Mouse (Mus musculus): Measurements from ENCODE around the gene Tomt.

Gene Tomt

DNA sequence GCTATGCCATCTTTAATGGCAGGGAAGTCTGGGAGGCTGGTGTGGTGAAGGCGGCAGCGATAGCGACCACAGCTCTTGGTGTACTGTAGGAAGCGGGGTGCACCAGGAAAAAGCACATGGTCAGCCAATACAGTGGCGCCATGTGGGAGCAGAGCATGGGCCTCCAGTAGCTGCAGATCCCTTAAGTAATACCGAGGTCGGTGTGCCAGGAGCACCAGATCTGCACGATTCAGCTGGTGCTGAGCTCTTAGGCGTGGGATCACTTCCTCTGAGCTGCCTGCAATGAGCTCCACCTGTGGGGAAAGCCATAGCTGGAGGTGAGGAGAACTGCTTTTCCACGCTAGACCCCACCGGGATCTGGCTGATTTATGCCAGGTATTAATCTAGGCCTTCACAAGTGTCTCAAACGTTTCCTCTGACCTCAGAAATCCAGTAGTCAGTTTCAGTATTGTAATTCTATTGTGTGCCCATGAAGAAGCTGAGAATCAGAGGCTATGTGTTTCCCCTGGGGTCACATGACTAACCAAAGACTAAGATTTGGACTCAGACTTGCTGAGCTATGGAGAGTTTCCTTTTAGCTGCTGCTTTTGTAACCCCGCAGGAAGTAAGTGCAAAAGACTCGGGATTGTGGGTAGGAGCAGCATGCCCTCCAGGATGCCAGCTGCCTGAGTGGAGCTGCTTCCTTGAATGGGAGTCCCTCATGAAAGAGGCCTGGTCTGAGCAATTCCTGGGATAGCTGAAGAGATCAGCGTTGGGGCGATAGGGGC lies 5.6 kb downstream of the Tomt start:
- DNase-seq: no peak

DNA sequence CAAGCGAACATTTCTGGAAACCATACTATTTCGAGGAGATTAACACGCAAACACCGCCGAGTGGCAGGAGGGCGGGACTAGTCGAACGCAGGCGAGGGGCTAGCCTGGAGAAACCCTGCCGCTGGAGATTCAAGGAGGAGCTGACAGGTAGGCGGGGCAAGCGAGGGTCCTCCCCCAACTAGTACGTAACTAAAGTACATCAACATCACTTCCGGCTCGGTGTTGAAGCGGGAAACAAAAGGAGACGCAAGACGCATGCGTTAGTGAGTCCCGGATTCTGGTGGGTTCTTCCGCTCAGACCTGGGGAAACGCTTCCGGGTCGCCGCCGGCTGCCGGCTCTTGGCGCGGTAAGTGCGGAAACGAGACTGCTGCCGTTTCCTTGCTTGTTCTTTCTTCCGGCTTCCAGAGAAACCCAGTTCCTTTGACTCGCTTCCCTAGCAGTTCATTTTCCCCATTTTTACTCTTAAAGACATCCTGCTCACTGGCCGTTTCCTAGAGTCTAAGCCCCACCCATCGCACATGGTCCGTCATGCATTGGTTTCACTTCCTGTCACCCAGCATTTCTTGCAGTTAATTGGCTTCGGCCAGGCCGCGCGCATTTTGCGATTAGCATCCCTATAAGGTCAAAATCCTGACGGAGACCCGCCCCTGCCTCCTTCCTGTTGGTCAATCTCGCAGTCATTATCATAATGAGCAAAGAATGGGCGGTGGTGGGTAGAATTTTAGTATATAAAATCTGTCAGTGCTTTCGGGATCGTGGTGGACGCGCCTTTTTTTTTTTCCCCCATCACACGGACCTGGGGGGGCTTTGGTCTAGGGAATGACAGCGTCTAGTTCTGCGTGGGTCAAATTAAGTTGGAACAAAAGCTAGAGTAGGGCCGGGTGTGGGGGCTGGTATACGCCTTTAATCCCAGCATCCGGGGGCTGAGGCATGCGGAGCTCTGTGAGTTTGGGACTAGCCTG lies 9.8 kb downstream of the Tomt start:
- peak; percentile 99 for DNase-seq

DNA sequence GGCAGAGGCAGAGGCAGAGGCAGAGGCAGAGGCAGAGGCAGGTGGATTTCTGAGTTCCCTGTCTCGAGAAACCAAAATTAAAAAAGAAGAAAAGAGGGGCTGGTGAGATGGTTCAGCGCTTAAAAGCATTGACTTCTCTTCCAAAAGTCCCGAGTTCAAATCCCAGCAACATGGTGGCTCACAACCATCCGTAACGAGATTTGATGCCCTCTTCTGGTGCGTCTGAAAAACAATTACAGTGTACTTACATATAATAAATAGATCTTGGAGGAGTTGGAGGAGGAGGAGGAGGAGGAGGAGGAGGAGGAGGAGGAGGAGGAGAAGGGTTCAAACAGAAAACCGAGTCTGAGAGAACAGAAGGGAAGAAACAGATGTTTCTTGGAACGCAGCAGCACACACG lies 10.5 kb downstream of the Tomt start:
- no peak for DNase-seq

DNA sequence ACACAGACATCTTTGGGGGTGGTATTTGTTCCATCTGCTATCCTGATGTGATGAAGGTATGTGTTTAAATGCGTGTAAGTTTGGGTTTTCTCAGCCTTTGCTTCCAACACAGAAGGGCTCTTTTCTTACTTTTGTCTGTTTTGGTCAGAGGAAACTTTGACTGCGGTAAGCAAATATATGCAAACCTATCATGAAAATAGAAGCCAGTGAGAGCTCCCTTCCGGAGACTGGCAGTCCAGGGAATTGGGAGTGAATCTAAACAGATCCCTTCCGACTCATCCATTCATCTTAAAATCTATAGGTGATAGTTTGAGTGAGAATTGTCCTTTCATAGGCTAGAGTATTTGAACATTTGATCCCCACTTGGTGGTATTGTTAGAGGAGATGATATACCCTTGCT lies 17.7 kb downstream of the Tomt start:
- DNase-seq: peak in 1 of 2 experiments; percentile 3

DNA sequence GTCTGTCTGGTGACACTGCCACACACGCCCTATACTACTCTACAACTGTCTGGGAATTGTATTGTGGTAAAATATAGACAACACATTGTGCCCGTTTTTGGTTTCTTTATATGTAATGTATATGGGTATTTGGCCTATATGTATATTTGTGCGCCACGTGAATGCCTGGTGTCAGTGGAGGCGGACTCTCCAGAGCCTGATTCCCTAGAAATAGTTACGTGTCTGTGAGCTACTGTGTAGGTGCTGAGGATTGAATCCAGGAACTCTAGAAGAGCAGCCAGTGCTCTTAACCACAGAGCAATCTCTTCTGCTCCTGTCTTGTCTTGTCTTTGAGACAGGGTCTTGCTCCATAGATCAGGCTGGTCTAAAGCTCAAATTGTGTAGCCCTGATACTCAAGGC lies 19.9 kb downstream of the Tomt start:
- DNase-seq: no peak

DNA sequence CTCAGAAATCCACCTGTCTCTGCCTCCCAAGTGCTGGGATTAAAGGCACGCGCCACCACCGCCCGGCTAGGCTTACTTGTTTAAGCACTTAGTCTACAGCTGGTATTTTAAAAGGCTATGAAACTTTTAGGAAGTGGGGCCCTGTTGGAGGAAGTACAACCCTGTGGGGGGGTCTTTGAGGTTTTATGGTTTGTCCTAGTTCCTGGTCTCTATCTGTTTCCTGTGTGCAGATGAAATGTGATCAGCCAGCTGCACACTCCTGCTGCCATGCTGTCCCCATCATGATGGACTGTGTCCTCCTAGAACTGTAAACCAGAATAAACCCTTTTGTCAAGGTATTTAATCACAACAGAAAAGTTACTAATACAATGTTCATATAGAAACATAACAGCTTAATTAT lies 22.0 kb downstream of the Tomt start:
- DNase-seq: no peak

DNA sequence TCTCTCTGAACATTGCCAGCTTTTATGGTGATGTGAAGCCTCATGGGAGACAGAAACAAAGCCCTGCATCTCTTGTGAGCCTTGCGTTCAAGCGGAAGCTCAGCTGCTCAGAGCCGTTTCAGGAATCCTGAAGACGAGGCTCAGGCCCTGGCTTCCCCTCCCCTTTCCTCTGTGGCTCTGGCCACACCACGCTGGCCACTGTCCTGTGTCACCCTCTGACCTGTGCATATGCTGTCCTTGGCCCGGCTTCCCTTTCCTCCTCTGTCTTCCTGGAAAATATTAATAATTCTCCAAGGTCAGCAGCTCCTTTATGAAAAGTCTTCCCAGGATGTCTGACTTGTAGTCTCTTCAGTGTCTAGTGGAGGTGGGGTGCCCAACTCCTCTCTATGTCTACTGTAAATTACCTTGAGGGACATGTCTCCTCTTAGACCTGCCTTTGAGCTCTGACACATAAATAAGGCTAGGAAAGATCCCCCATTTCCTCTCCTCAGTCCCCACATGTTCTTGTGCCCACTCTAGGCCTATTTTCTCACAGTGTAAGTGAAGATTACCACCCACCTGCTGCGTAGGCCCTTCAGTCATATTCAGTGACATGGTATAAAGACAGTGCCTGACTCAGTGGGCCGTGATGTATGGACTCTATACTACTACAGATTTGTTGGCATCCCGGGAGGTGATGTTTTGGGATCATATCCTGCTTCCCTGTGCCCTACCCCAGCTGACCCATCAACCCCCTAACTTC lies 23.6 kb downstream of the Tomt start:
- peak; percentile 43 to 75 for DNase-seq

DNA sequence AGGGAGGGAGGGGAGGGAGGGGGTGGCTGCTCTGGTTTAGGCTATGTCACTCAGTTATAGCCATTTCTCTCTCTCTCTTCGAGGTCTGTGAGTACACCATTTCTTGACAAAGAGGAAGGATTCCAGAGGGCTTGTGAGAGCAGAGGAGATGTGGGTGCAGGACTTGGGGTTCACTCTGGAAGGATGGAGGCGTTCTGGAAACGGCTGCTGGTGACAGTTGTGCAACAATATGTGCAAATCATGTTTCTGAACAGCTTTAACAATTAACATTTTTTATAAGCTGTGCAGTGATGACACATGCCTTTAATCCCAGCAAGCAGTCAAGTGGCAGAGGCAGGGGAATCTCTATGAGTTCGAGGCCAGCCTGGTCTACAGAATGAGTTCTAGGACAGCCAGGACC lies 25.3 kb downstream of the Tomt start:
- no peak for DNase-seq

DNA sequence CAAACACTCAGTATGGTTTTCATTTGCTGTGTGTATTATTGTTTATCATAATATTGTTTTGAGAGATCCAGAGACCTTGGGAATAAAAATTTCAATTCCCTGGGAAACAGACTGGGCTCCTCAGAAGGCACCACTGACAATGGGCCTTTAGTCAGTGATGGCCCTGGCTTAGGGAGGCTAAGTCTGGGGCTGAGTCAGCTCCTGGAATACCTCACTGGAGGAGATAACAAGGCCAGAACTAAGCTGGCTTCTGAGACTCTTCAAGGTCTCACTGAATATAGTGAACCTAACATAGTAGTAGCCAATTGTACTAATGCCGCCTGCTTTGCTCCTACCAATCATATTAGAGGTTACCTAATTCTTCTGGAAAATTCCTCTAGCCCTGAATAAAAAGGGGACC lies 30.2 kb downstream of the Tomt start:
- DNase-seq: peak in 1 of 2 experiments; percentile 4

DNA sequence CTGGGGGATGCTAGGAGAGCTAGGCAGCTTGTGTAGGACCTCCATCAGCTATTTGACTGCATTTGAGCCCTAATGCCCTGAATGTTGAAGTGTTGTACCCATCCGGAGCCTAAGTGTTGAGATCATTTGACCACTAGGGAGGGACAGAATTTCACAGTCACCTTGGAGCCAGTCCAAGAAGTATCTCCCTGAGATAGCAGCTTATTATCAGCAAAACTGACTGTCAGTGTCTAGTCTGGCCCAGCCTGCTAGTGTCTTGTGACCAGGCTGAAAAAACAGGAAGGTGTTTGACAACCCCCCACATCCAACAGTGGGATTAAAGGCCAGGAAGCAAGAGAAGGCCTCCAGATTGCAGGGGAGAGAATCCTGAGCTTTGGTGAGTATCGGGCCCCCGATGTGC lies 34.9 kb downstream of the Tomt start:
- peak in 1 of 2 experiments; percentile 40 for DNase-seq

DNA sequence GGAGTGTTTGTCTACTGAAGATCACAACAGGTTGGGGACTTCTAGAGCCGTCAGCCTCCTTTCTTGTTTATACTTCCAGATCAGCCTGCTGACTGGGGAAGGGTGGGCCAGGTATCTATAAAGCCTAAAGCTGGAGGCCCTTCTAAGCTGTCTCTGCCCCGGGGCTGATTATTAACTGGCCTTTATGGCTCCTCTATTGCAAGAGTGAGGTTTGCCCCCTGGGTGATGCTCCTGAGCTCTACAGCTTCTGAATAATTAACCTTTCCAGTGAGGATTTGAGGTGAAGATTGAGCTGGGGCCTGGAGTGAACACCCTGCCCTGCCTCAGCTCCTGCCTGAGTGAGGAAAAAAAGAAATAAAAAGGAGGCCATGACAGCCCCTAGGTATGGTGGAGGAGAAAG lies 35.5 kb downstream of the Tomt start, which contains the start of gene Folr1:
TSS of gene Folr1 (minus strand) at position 160 of the 400 bp plus-strand sequence.
- DNase-seq: peak; percentile 70 to 84

DNA sequence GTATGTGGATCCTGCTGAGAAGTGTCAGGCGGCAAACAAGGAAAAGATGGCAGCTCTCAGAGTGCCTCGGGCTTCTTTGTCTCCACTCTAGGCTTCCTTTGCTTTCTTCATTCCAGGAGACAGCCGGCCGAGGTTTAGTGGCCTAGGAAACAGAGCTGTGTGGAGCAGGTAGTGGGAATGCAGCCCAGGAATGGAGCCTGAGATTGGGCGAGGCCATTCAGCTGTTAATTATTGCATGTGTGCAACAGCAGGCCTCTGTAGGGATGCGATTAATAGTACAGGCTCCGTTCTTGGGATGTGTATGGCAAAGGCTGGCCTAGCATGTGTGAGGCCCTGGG lies 37.0 kb downstream of the Tomt start:
- peak; percentile 51 to 62 for DNase-seq

DNA sequence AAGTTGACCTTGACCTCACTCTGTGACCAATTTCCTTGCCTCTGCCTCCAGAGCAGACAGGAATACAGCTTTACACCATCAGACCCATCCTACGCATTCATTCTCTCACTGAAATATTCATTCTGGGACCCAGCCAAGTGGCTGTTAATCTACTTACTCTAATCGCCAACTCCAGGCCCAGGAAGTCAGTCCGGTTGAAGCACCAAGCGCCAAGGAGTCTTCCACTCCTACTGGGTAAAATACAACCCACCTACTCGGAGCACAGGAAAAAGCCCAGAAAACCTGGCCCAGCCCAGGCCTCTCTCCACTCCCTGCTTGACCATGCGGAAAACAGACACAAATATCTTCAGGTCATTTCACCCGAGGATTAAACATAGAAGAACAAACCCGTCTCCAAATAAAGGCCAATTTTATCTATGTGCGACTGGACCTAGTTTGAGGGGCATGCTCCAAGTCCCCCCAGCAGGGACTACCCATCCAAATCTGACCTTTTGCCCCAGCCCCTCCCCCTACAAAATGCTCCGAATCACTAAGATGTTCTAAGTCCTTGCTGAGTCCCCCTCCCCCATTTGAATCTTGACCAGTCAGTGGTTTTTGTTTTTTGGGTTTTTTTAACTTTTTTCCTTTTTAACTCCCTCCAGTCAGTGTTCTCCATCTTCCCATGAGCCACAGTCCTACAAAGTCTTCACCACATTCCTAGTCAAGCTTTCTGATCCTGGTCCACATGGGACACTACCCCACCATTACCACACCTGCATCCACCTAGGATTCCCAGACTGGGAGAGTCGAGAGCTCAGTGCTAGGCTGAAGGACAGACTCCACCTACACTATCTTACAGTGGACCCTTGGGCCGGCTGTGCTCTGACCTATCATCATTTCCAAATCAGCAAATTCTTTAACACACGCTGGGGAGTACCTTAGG lies 37.7 kb downstream of the Tomt start:
- DNase-seq: peak; percentile 63 to 81

DNA sequence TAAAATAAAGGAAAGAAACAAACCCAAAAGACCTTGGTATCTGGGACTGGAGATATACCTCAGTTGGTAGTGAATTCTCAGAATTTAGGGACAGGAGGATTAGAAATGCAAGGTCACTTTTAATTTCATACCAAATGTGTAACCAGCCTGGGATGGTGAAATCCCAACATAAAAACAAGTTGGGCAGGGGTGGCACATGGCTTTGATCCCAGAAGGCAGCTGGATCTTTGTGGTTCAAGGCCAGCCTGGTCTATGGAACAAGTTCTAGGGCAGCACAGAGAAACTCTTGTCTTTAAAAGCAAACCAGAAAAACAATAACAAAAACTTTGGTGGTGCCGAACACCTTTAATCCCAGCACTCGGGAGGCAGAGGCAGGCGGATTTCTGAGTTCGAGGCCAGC lies 38.7 kb downstream of the Tomt start:
- DNase-seq: peak in 1 of 2 experiments; percentile 2

DNA sequence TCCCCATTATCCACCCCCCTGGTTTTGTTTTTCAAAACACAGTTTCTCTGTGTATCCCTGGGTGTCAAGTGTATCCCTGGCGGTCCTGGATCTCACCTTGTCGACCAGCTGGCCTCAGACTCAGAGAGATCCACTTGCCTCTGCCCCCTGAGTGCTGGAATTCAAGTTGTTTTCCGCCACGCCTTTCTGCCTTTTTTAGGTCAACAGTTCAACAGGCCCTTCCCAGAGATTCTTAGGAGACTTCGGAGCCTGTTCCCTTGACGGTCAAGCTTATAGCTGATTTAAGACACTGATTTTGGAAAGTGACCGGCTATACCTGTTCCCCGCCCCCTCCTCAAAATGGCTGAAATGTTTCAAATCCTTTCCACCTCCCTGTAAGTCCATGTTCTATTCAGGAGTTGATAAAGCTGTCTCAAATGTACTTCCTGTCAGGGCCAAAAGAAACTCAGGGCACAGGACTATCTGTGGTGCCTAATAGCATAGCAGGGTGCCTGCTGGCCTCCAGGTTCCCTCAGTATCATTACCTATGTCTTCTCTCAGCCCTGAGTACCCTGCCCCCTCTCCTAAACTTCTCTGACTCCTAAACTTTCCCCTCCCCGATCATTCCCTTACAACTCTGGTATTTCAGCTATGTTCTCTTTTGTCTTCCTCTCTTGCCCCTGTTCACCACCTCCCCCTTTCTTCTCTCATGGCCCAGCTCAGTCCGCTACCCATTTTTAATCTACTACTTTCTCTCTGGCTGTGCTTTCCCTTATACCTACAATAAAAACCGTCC lies 39.5 kb downstream of the Tomt start:
- DNase-seq: peak in 1 of 2 experiments; percentile 12

DNA sequence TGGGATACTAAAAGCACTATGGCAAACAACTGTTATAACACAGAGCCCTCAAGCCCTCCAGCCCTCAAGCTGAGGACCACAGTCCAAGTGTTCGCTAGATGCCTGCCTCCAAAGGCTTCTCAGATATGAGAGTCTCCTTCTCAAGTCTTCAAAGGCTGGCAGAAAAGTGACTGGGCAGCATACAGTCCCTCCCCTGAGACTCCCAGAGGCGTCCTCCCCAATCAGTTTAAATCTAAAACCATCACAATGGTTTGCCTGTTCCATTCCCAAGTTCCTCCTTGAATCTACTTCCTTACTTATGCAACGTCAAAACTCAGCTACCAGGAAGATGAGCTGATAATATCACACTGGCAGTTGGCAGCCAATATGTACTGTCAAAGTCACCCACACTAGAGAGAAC lies 42.7 kb downstream of the Tomt start, which contains the start of gene Anapc15:
TSS of gene Anapc15 (plus strand) at position 301 of the 400 bp plus-strand sequence.
- DNase-seq: peak in 1 of 2 experiments; percentile 12

DNA sequence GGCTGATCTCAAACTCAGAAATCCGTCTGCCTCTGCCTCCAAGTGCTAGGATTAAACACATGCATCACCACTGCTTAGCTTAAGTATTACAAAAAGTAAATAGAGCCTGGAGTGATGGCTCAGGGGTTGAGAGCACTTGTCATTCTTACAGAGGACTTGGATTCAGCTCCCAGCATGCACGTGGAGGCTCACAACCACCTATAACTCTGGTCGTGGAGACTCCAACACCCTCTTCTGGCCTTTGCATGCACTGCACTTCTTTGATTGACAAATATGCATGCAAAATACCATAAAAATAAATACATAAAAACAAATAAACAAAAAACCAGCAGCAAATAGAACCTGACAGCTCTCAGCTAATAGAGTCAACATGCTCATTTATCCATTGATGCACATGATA lies 43.9 kb downstream of the Tomt start:
- DNase-seq: peak in 1 of 2 experiments; percentile 16

DNA sequence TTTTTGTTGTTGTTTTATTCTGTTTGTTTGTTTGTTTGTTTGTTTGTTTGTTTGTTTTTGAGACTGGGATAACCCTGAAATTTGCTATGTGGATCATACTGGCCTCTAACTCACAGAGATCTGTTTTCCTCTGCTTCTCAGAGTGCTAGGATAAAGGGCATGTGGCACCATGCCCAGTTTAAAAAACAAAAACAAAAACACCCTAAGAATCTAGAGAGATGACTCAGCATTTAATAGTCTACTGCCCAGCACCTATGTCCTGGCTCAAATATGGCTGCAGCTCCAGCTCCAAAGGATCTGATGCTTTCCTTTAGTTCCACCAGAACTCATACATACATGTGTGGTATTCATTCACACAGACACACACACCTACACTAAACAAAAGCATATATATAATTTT lies 45.2 kb downstream of the Tomt start:
- DNase-seq: peak; percentile 60 to 65

DNA sequence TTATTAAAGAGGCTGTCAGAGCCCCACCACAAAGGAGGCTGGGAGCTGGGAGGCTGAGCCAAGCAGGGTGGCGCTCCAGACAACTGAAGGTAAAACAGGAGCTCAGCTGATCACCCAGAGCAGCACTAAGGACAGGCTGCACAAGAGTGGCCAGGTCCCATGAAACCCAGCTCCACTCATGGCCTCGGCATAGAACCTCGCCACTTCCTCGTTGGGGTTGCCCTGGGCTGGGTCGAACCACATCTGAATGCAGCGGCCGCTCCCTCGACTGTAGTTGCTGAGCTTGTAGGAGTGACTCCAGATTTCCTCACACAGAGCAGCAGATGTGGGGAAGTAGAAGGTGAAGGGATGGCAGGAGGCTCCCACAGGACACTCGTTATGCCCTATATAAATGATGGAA lies 47.8 kb downstream of the Tomt start:
- DNase-seq: peak in 1 of 2 experiments; percentile 30

DNA sequence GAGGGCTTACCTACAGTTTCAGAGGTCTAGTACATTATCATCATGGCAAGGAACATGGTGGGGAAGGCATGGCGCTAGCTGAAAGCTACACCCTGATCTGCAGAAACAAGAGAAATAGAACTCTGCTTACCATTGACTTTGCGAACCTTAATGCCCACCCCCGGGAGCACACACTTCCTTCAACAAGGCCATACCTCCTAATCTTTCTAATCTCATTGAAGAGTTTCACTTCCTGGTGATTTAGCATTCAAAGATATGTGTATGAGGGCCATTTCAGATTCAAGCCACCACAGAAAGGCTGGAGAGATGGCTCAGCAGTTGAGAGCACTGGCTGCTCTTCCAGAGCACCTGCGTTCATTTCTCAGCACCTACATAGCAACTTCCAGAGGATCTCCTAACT lies 49.1 kb downstream of the Tomt start, which contains the start of gene Folr2:
TSS of gene Folr2 (minus strand) at position 101 of the 400 bp plus-strand sequence.
- DNase-seq: peak in 1 of 2 experiments; percentile 2

DNA sequence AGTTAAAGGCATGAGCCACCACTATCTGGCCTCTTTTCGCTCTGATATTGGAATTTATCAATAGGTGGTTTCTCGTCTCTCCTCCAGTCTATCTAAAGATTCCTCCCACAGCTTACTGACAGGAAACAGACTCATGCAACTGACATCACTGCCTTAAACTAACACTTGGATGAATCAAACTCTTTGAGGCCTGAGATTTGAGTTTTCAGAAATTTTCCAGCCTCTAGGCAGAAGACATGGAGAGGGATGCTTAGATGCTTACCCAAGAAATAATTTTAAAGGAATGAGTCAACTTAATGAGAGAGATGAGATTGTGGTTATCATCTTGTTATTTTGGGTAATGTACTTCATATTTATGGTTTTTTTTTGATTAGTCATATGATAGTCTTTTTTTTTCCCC lies 52.3 kb downstream of the Tomt start:
- no peak for DNase-seq
